Mouse (Mus musculus): ENCODE results near the gene Eif2ak4.

GRCm38 (mm10) chr2:118372901-118373571 is 15.4 kb upstream of the Eif2ak4 start, which contains the start of gene Gpr176:
- TF ChIP-seq CTCF (IDR thresholded peaks at IDR 0.05; ENCODE audit: low read depth) (no peak), EP300 (IDR thresholded peaks at IDR 0.05; ENCODE audit: low read depth) (no peak)

Measured in liver, embryonic 14.5 days (tissue).